Mouse (Mus musculus): Measurements from ENCODE around the gene Shank1. TPM values are rescaled to one million over a fixed set of nuclear protein-coding genes. Genes with fewer than 3 reads are reported as not detected.

Shank1 gene
- total and polyA plus RNA-seq, 3 experiments = 0.12 to 3.9 TPM; not detected in 1

DNA sequence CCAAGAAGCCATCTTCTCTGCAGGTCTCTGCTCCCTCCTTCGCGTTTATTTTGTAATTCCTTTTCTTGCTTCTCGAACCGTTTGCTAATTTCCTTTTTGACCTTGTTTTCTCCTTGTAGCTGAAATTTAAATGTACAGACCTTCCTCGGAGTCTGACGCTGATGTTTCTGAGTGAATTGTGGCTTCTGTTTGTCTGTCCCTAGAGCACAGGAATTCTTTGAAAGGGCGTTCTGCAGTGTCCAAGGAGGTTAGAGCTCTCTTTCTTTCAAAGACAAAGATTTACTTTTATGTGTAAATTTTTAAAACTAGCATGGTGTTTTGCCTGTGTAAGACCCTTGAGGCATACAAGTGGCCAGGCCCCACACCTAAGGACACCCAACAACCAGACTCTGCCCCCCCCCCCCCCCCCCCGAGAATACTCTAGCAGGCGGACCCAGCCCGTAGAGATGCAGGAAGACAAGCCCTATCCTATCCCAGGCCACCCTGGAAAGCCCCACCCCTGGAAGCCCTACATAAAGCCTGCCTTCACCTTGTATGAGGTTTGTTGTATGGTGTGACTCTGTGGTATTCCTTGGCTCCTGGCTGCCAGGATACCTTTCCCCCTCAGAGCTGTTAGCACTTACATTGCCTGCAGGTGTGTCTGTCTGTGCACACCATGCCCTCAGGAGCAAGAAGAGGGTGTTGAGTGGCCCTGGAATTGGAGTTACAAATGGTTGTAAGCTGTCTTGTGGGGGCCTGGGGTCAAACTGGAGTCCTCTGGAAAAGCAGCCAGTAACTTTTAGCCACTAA, 33.4 kb upstream of the Shank1 start:
- H3K27ac ChIP-seq (ENCODE audit: control insufficient read depth, low read depth, low read length) = no peak overlapping the region
- H3K79me2 ChIP-seq (ENCODE audit: control insufficient read depth, insufficient read depth, low read length, poor library complexity) = no peaks in the 10 kb centered on the region
- no peak for DNase-seq (ENCODE audit: low read depth, low spot score)
- H3K4me1 ChIP-seq (ENCODE audit: control insufficient read depth in 1 of 2, insufficient read depth in 2 of 2, low read length in 2 of 2) = no peaks in the 10 kb centered on the region
- TF ChIP-seq MAZ (IDR thresholded peaks at IDR 0.05; ENCODE audit: low read depth, low read length) = no peak
- no peaks in the 10 kb centered on the region for H3K36me3 ChIP-seq (ENCODE audit: control insufficient read depth in 1 of 2, insufficient read depth in 2 of 2, low read length in 2 of 2)
- H3K4me3 ChIP-seq (ENCODE audit: control insufficient read depth in 1 of 2, insufficient read depth in 1 of 2, low read depth in 2 of 2, low read length in 2 of 2) = no peak overlapping the region
- H3K9ac ChIP-seq (ENCODE audit: control insufficient read depth, low read depth, low read length, poor library complexity, severe bottlenecking) = no peak overlapping the region
- no peaks in the 10 kb centered on the region for H3K27me3 ChIP-seq (ENCODE audit: control insufficient read depth in 1 of 2, insufficient read depth in 2 of 2, low read length in 2 of 2)
- H3K9me3 ChIP-seq (replicated peaks; ENCODE audit: insufficient read depth, low read length) = no peaks in the 10 kb centered on the region

GRCm38 (mm10) chr7:44277250-44277622, 32.8 kb upstream of the Shank1 start:
- Histone ChIP-seq H3K9me3 (replicated peaks; ENCODE audit: insufficient read depth, low read length) (no peaks in the 10 kb centered on the region), H3K79me2 (ENCODE audit: control insufficient read depth, insufficient read depth, low read length, poor library complexity) (no peaks in the 10 kb centered on the region), H3K4me3 (ENCODE audit: control insufficient read depth in 1 of 2, insufficient read depth in 1 of 2, low read depth in 2 of 2, low read length in 2 of 2) (no peak overlapping the region), H3K9ac (ENCODE audit: control insufficient read depth, low read depth, low read length, poor library complexity, severe bottlenecking) (no peak overlapping the region), H3K27me3 (ENCODE audit: control insufficient read depth in 1 of 2, insufficient read depth in 2 of 2, low read length in 2 of 2) (no peaks in the 10 kb centered on the region), H3K4me1 (ENCODE audit: control insufficient read depth in 1 of 2, insufficient read depth in 2 of 2, low read length in 2 of 2) (no peaks in the 10 kb centered on the region), H3K27ac (ENCODE audit: control insufficient read depth, low read depth, low read length) (no peak overlapping the region), H3K36me3 (ENCODE audit: control insufficient read depth in 1 of 2, insufficient read depth in 2 of 2, low read length in 2 of 2) (no peaks in the 10 kb centered on the region)
- no peak for TF ChIP-seq GATA1 (IDR thresholded peaks at IDR 0.05; ENCODE audit: low read depth, low read length)
- no peak for TF ChIP-seq USF1 (IDR thresholded peaks at IDR 0.05; ENCODE audit: low read depth, low read length)
- TF ChIP-seq CHD2 (IDR thresholded peaks at IDR 0.05; ENCODE audit: low read length) = no peak
- TF ChIP-seq MAFK (IDR thresholded peaks at IDR 0.05; ENCODE audit: borderline replicate concordance, low read depth, low read length) = no peak
- peak; percentile 46 for TF ChIP-seq RAD21 (IDR thresholded peaks at IDR 0.05; ENCODE audit: low read depth, low read length)
- TF ChIP-seq TBP (IDR thresholded peaks at IDR 0.05; ENCODE audit: low read depth, low read length) = no peak
- TF ChIP-seq POLR2AphosphoS2 (IDR thresholded peaks at IDR 0.05; ENCODE audit: low read length) = no peak
- TF ChIP-seq TCF12 (IDR thresholded peaks at IDR 0.05; ENCODE audit: low read depth, low read length) = no peak
- TF ChIP-seq SMC3 (IDR thresholded peaks at IDR 0.05; ENCODE audit: low read depth, low read length) = peak; percentile 66
- TF ChIP-seq ZC3H11A (IDR thresholded peaks at IDR 0.05; ENCODE audit: low read depth, low read length) = peak; percentile 47
- TF ChIP-seq ZNF384 (IDR thresholded peaks at IDR 0.05; ENCODE audit: low read depth, low read length) = no peak
- TF ChIP-seq BHLHE40 (IDR thresholded peaks at IDR 0.05; ENCODE audit: borderline replicate concordance, low read depth, low read length) = no peak
- no peak for TF ChIP-seq JUND (IDR thresholded peaks at IDR 0.05; ENCODE audit: low read depth, low read length)
- TF ChIP-seq USF2 (IDR thresholded peaks at IDR 0.05; ENCODE audit: borderline replicate concordance in 1 of 2, insufficient read depth in 1 of 2, low read depth in 1 of 2, low read length in 2 of 2) = no peak
- no peak for TF ChIP-seq MYC (IDR thresholded peaks at IDR 0.05; ENCODE audit: low read depth, low read length)
- TF ChIP-seq UBTF (IDR thresholded peaks at IDR 0.05; ENCODE audit: borderline replicate concordance, insufficient read depth, low read depth, low read length) = no peak
- TF ChIP-seq E2F4 (IDR thresholded peaks at IDR 0.05; ENCODE audit: borderline replicate concordance, low read depth, low read length) = no peak
- no peak for TF ChIP-seq ZMIZ1 (IDR thresholded peaks at IDR 0.05; ENCODE audit: low read depth, low read length)
- peak; percentile 42 to 61 (median 50) for TF ChIP-seq CTCF (IDR thresholded peaks at IDR 0.05 in 2 of 3, conservative IDR thresholded peaks at IDR 0.05 in 1 of 3; ENCODE audit: control insufficient read depth in 1 of 3, insufficient read depth in 1 of 3, low read depth in 2 of 3, low read length in 3 of 3, poor library complexity in 1 of 3, severe bottlenecking in 1 of 3)
- TF ChIP-seq POLR2AphosphoS5 (IDR thresholded peaks at IDR 0.05; ENCODE audit: borderline replicate concordance, low read depth, low read length) = no peak
- TF ChIP-seq ELF1 (IDR thresholded peaks at IDR 0.05; ENCODE audit: low read depth, low read length) = no peak
- TF ChIP-seq SIN3A (IDR thresholded peaks at IDR 0.05; ENCODE audit: low read length) = no peak
- TF ChIP-seq HCFC1 (IDR thresholded peaks at IDR 0.05; ENCODE audit: low read depth, low read length) = no peak
- peak; percentile 49 for DNase-seq (ENCODE audit: low read depth, low spot score)
